Mouse (Mus musculus) gastrocnemius, adult 8-10 months (tissue): ENCODE measurements around the gene Alcam. TPM values are rescaled to one million over a fixed set of nuclear protein-coding genes. Genes with fewer than 3 reads are reported as not detected.

ENCODE experiments used
- DNase-seq, 2 experiments: peaks; one replicate each; pipeline ENCODE4 v3.0.0; 2022; ENCODE audit warnings: low spot score in 2 of 2
- total RNA-seq, 4 experiments: library from RNA; stranded (reverse); gene quantifications; 2 replicates each; pipeline ENCODE4 v1.2.4; 2022

The Alcam gene
- total RNA-seq, 4 experiments from 2014 or later: 0.27 to 1.6 (median 0.55) TPM

DNA sequence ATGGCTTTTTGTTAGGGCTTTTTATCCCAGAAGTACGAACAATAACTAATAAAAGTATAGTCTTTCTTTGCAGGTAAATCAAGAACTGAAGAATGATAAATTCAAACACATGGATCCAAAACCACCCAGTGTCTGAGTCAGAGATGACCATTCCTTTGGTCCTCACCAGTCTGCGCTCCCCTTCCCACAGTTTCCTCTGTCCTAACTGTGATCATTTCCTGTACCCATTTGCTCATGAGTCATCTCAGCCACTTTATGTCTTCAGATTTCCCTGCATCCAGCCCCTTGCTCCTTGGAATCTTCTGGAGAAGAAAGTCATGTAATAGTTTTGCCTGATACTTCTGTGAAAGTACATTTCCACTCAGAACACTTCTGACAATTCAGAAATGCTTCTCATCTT, 77.0 kb downstream of the Alcam start:
- DNase-seq: no peak

DNA sequence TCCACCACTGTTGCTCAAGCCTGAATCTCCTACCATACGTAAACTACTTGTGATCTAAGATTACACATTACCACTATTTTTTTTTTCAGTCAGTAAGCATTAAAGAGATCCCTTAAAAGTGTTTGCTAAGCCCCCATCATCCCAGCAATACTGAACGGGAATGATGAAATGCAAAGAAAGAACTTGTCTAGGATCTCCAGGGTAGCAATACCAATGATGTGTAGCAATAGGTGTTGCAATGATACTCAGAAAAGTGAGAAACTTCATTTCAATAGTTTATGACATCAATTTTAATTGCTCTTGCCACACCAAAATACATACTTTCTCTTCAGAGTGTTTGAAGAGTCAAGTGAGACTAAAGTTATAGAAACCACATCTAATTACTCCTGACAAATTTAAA, 81.9 kb downstream of the Alcam start:
- no peak for DNase-seq

DNA sequence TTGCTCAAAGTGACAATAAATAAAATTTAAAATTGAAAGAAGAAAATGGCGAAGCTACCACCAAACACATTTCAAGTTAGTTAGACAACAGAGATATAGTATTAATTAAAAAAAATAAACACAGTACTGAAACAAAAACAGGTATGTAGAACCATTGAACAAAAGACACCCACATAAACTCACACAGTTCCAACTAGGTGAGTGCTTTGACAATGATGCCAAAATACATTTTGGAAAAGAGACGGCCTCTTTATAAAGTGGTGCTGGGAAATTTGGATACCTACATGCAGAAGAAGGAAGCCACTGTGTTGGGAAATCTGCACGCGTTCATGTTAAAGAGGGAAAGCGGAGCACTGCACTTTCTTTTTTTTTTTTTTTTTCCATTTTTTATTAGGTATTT, 85.4 kb downstream of the Alcam start:
- DNase-seq: no peak

DNA sequence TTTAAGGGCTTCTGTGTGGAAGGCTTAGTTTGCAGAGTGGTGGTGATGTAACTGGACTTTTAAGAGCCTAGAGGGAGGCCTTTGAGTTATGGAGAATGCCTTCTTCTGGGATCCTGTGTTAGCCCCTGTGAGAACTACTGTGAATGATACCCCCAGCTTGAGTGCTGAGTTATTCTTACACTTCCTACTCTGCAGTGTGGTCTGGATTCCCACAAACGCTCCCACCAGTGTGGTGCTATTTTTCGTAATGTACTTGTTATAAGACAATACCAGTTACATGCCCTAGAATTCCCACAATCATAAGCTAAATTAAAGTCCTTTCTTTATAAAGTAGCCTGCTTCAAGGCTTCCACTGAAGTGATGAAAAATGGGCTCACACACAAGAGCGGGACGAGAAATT, 87.0 kb downstream of the Alcam start:
- DNase-seq: no peak

DNA sequence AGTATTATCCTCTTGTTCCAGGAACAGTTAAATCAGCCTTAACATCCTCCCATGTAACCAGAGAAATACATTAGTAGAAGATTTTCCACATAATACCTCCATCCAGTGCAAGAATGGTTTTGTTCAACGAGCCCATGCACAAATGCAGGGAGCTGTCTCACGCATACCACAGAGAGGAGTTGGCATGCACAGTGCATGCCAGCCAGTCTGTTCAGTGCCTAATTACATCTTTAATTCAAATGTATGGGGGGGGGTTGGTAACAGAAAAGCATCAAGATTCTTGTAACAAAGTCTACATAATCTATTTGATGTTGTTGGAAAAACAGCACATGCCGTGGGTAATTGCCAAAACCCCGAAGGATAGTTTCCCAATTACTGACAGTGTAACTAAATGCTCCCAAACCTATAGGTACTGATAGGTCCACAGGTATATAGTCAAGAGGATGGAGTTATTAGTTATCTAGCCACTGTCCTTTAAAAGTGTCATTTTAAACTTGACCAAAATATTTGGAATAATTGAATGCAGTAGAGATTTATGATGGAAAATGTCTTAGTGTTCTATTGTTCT, 89.8 kb downstream of the Alcam start:
- DNase-seq: no peak

DNA sequence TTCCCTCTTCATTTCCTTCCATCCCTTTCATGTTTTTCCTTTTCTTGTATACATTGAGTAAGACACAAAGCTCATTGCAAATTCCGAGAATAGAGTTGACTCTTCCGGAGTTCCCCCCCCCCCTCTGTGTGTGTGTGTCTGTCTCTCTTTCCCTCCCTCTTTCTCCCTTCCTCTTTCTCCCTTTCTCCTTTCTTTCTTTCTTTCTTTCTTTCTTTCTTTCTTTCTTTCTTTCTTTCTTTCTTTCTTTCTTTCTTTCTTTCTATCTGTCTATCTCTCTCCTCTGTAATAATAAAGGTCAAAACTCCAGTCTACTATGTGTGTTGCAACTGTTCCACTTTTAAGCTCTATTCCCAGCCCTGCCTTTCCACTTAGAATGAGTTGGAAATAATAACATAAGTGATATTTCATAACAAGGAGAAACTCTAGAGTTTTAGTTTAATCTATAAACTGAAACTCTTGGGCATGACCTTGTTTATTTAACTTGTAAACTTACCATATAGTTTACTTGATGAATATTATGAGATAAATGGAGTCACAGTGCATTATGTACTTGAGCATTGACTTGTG, 110.3 kb downstream of the Alcam start:
- DNase-seq: no peak

DNA sequence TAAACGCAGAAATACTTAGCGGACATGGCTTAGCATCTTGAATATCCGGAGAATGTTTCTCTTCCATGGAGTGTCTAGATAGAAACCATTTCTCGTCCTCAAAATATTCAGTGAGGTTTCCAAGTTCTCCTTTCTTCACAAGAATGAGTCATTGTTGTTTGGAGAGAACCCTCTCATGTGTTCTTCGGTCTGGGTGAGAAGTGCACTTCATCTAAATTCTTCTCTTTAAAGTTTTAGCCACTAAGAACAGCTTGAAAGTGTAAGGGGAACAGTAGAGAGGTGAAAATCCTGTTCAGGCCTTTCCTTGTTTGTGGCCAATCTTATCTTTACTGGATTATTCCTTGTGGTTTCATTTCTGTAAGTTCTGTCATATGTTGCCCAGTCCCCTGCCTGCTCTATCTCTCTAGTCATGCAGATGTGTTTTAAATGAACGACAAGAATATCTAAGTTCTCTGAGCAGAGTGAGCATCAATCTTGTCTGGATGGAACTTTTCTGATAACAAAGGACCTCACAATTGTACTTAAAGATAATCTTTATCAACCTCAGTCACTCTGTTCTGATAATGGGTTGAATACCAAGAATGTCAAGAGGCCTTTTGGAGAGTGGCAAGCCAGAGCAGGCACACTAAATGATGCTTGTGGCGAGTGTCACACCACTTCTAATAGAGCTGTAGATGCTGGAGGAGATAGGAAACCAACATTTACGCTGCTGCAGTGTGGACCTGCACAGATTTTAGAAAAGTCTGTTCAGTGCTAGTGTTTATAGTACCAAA, 111.0 kb downstream of the Alcam start:
- no peak for DNase-seq

DNA sequence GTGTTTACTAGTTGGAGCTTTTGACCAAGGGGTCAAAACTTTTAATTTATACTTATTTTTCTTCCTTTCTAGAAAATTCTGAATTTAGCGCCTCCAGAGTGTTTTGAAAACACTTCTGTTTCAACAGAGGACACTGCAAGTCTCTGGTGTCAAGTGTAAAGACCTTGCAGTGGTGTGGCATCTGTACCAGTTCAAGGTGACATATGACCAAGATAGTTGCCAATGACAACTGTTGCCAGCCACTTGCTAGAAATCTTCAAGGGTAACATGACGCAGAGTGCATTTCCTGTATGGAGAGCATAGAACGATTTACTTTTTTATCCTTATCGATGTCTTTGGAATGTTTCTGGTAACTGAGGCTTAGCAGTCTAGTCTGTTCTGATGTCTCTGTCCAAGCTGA, 119.8 kb downstream of the Alcam start:
- DNase-seq: no peak

DNA sequence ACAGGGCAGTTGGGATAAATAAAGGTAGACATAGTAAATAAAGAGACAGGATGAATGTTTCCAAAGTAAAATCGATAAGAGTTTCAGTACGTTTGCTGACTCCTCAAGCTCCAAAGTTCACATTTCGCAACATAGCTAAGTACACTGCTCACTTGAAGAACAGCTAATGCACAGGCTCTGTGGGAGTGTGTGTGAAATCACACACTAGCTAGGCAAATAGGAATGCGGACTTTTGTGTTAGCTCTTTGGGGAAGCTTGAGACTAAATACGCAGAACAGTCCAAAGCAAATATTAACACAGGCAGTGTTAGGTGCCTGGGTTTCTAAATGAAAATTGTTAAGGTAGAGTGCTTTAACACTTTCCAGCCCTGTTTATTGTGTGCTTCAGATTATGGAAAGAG, 120.2 kb downstream of the Alcam start:
- no peak for DNase-seq

DNA sequence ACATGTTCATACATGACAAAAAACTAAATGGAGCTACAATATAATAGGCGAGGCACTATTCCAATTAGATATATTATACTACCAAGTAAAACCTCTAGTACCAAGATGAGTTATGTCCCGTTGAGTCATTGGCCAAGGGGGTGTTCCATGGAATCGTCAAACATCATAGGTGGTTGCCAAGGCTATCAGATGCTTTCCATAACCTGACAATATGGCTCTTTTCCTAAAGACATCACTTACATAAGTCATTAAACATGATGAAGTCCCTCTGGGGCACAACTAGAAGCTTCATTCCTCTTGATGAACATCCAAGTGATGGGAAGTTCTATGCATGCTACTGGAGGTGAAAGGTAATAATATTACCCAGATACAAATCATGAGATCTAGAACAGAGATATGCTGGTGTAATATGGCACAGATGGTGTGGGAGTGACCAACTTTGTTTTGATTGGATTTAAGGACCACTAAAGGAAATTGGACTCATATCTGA, 122.5 kb downstream of the Alcam start:
- DNase-seq: no peak

DNA sequence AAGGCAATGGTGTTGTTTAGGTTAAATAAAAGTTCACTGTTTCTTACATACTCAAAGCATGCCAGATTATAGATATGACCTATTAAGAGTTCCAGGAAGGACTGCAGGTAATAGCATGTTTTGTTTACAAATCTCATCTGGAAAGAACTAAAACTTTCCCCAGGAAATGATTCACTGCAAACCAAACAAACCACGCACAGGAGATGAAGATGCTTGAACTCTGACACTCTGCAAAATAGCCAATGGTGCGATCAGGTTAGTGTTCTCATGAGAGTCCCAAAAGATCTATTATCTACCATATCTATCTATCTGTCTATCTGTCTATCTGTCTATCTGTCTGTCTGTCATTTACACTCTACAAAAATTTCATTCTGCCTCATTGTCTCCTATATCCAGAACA, 124.5 kb downstream of the Alcam start:
- no peak for DNase-seq

DNA sequence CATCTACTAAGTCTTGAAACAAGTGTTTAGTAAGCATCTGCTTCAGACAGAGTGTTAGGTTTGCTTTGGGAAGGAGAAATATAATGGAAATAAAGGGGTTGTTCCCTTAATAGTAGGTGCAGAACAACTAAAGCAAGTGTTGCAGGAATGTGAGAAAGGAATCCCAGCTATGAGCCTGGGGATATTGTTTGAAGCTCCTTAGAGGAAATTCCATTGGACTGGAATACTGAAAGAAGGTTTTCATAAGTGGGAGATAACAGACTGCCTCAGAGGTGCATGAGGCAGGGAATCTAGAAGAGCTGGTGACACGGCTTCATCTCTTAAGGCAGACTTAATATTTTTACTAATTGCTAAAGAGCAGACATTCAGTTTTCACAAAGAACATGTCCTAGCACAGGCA, 134.6 kb downstream of the Alcam start:
- no peak for DNase-seq

DNA sequence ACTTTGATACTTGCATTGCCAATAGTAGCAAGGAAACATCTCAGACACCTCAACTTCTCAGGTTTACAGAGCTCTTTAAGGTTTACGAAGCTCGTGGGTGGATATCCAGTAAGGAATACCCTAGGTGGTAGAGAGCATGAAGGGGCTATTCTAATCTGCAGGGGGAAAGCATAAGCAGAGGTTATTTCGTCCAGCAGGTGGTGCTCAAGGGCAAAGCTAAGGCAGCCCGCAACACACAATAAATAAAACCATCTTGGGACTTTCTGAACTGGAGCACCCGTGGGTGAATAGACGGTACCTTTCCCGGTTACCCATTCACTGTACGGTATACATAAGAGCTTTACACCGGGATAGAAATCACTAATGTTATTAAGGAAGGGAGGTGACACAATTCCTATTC, 142.8 kb downstream of the Alcam start:
- peak; percentile 3 to 4 for DNase-seq

DNA sequence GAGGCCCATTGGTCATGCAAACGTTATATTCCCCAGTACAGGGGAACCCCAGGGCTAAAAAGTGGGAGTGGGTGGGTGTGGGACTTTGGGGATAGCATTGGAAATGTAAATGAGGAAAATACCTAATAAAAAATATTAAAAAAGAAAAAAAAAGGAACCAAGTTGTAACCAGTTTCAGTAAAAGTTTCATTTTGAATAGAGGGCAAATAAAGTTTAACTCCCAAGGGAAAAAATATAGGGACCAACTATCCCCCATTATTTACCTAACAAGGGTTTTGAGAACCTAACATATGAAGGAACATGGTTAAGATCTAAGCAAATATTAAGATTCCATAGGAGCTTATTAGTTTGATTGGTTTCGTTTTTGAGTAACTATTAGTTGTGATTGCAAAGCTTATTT, 146.9 kb downstream of the Alcam start:
- no peak for DNase-seq

DNA sequence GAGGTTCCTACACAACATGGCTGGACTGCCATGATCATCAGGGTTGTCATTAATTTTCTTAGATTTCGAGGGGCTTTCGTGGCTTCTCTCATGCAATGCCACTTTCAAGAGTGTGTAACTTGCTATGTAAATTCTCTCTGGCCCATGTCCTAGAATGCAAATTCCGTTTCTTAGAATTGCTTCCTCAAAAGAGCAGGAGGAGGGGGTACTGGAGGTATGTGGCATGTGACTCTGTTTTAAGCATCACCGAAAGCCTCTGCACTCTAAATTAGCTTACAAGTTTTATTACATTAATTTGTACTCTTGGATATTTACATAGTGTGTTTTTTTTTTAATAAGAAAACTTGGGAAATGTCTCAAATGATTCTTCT, 150.4 kb downstream of the Alcam start:
- no peak for DNase-seq

DNA sequence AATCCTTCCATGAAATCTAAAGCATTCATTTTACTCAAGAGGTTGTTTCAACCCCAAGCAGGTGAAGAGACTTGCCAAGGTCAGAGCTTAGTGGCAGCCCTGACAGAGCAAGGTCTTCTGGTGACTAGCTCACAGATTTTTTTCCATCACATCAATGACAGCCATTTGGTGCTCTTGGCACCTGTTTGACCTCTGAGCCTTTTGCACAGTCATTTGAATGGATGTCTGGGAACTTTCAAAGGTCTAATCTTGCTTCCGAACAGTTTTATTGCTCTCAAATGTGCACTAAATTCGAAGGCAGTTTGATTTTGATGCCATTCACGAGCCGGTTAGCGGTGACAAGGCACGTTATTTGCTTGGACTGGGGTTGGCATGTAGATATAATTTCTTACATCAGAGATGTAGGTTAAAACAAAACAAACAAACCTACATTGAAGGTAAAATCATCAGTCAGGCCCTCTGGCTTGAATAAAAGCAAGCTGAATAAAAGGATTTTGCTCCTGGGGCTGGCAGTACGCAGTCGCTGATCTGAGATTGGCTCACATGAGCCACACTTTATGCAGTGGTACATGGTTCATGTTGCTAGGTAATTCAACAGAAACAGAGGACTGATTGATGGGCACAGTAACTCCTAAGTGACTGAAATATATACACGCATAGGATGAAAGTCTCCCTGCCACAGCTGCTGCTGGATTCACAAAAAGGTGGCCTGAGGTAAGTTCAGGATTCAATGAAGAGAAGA, 150.9 kb downstream of the Alcam start:
- no peak for DNase-seq

DNA sequence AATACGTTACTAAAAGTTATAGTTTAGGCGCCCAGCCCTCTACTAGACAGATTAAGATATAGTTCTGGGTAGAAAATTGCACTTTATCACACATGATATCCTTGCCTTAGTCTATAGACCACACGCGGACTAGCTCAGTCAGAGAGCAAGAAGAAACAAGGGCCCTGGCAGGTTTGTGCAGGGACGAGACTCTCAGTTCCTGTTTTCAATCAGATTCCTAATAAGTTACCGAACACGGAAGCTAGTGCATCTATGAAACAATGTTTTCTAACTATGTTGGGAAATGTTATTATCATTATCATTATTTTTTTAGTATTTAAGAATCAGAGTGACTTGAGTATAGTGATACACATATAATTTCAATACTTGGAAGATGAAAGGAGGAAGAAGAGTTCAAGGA, 152.1 kb downstream of the Alcam start:
- DNase-seq: no peak

DNA sequence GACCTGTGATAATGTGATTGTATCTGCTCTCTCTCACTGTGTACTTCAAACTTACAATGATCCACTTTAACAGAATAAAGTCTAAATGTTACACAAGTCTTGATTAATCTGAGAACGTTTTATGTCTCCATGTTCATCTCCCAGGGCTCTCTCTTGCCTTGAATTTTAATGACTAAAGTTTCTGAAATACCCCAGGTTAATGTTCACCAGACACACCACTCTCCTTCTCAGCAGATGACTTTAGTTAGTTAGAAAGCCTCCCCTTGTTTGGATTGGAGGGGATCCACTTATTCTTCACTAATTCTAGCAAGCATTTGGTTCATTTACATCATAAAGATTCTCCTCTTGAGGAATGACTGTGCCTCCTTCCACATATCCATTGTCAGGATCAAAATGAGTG, 157.5 kb downstream of the Alcam start:
- DNase-seq: no peak

DNA sequence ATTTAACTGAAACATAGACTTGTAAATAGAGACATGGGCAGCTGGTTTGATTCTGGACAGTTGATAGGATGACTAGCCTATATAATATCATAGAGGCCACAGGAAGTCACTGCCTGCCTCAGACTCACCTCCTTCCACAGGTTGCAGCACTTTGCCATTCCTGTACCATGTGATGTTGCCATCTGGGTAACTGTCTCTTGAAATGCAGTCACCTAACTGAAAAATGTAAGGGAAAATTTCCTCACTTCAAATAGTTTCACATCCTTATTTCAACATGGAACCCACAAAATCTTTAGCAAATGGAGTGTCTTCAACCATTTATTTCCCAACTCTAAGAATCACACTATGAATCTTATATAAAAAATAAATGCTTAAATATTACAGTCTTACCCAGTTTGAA, 158.3 kb downstream of the Alcam start:
- DNase-seq: no peak

DNA sequence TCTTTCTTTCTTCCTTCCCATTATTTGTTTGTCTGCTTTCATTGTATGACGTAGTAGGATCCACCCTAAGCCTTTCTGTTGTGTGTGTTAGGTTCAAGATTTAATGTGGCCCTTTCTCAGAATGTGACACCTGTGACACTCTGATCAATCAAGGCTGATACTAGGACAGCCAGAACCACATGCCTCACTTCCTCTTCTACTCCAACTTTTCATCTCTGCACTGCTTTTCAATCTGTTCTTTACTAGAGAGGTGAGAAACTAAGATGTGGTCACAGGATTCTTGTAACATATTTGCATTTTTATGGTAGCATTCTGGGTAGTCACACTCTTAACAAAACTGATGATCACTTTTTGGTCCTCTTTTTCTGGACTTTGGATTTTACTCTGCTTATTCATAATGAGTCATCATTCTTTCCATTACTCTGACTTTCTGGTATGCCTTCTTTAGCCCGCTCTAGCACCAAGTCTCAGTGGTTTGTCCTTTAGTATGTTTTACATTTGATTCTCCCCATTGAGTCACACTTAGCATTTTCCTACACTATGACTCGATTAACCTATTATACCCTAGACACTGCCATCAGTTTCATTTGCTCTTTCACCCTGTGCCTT, 161.3 kb downstream of the Alcam start:
- DNase-seq: no peak

DNA sequence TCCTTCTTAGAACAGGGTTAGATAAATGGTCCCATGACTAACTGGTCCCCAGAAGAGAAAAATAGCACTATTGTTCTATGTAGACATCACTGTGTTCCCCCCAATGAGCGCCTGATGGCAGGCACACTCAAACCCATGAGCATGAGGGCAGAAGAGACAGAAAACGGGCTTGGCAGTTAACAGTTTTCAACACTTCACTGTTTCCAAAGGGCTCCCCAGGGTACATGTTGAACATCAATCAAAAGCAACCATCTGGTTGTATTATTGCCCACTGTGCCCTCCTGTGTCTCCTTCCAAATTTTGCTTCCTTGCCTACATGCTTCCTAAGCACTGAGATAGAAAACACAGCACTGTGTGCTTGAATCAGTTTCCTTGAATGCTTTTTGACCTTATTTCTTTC, 173.7 kb downstream of the Alcam start:
- no peak for DNase-seq

DNA sequence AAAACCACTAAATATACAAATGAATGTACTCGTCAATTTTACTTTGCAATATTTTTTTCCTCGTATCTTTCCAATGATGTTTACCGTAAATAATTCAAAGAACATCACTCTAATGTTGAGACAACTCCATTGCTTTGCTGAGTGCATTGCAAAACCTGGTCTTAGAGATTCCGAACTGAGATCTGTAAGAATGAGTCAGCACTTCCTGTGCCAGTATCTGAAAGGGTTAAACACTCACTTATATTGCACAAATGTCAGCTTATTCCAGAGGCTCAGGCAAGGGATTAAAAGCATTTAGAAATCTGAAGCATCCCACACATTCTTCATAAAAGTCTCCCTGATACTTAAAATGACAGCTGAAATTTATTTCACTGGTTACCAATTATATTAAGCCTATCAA, 188.8 kb downstream of the Alcam start:
- no peak for DNase-seq
